Mouse (Mus musculus): ENCODE results near the gene Jpt1. TPM values are rescaled to one million over a fixed set of nuclear protein-coding genes. Genes with fewer than 3 reads are reported as not detected.
"Not testable (repeated sequence)": the region's sequence is repeated elsewhere in the genome, so short reads cannot be mapped to it uniquely, and the experiment has no call there.

The Jpt1 gene
- total RNA-seq, 1 experiment from 2014 or later, result 92.8 TPM

DNA sequence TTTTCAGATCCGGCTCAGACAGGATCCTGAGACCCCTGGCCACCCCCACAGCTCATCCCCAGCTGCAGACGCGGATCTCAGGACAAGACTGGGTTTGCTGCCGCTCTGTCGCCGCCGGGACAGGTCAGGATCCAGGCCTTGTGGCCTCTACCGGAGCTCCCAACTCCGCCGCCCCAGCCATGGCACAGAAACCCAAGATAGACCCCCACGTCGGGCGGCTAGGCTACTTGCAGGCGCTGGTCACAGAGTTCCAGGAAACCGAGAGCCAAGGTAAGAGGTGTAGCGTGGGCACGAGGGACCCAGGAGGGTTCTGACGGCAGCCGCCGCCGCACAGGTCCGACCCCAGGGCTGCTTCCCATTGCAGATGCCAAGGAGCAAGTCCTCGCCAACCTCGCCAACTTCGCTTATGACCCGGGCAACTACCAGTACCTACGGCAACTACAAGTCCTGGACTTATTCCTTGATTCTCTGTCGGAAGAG is 38.4 kb downstream of the Jpt1 start:
- DNase-seq, result no peak

DNA sequence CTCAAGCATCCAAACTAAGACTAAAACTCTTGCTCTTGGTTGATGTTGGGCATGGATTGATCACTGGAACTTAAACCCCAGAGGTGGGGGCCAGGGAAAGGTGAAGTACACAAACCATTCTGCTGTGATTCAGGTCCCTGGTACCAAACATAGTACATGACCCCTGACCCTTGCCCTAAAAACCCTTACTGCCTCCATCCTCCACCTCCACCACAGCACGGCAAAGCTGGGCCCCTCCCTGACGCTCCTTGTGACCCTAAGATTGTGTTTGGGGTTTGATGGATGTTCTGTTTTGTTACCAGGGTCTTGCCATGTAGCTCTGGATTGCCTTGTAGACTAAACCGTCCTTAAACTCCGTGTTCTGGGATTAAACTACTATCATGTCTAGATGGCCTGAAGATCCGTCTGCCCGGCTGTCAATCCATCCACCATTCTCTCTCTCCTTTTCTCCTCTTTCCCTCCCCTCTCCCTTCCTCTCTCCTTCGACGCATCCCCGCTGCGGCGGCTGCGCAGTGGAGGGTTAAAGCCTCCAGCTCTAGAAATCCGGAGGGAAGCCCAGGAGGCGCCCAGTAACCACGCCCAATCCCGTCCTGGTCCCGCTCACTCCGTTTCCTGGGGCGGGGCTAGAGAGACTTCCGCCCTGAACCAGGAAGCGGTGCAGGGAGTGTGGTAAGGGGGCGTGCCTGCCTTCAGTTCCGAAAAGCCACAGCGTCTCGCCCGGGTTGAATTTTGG is 39.0 kb downstream of the Jpt1 start, which contains the start of gene Armc7:
Gene Armc7 (plus strand): TSS at position 643 of the 733 bp plus-strand sequence.
- DNase-seq, result peak; percentile 93

DNA sequence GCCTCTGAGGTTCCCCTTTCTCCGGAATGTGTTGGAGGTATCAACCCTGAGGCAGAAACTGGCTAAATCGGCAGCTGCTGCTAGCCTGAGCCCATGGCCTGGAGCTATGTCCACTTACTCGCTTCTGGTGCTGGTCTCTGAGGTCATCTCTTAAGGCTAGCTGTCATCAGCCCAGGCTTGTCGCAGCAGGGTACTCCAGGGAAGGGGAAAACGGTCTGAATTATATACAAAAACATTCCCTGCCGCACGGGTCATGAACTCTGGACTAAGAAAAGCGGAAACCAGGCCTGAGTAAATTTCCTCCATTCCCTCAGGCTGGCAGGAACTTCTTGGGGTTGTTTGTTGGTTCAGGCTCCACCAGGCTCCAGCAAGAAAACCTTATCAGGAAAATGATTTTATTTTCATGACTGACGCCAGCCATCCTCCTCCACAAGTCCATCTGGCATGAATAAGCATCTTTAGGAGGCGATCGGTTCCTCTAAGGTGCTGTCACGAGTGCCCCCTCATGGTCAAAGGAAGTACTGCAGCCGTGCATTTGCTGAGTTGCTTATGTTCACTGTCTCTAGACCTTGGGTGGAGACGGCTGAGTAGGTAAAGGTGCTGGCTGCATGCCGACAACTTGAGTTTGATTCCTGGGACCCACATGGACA is 40.4 kb downstream of the Jpt1 start:
- DNase-seq, result peak; percentile 87

DNA sequence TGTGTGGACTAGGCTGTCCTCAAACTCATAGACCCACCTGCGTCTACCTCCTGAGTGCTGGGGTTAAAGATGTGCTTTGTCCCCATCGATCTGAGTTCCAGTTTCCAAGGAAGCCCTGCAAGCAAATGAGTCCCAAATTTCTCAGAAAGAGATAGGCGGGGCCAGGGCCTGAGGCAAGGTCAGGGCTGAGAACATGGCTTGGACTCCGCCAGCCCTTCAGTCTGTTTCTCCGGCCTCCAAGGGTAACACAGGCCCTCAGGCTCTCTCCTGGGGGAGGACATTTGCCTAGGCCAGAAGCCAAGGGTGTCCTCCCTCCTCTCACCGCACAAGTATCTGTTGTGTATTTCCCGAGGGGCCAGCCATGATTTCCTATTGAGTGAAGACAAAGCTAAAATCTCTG is 42.0 kb downstream of the Jpt1 start:
- DNase-seq, result no peak

DNA sequence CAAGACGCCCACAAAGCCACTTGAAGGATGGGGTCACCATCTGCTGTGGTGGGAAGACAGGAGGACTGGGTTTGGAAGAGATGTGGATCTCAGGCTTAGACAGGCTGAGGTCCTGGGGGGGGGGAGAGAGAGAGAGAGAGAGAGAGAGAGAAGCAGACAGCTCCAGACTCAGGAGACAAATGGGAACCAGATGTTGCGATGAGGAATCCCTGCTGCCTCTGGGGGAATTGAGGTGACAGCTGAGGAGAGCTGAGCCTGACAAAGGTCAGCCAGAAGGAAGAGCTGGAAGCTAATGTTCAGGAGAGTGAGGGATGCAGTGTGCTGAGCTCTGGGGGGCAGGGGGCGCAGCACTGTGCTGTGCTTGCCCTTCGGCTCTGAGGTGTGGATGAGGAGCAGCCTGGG is 47.0 kb downstream of the Jpt1 start:
- DNase-seq, result no peak

DNA sequence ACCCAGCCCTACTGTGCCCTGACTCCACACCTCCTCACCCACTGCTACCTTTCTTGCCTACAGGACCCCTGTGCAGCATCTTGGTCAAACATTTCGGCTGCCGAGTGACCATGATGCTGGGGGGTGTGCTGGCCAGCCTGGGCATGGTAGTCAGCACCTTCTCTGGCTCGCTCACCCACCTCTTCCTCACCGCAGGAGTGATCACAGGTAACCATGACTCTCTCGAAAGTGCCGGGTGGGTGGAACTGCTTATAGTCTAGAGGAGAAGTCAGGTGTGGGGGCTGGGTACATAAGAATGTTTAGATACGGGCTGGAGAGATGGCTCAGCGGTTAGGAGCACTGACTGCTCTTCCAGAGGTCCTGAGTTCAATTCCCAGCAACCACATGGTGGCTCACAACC is 49.3 kb downstream of the Jpt1 start:
- DNase-seq, result no peak

DNA sequence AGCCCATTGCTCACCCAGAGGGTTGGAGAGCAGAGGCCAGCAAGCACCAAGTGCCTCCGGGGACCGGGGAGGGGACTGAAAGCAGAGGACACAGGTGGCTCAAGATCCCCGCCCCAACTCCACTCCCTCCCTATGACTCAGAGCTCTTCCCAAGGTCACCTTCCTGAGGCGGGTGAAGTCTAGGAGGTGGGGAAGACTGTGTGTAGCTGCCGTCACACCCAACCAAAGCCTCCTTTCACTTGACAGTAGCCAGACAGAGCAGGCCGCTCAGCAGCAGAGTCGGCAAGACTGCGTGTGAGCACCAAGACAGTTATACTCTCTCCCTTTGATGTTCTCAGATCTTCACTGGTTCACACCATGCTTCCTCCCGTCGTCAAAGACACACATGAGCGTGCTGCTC is 50.8 kb downstream of the Jpt1 start:
- DNase-seq, result no peak

DNA sequence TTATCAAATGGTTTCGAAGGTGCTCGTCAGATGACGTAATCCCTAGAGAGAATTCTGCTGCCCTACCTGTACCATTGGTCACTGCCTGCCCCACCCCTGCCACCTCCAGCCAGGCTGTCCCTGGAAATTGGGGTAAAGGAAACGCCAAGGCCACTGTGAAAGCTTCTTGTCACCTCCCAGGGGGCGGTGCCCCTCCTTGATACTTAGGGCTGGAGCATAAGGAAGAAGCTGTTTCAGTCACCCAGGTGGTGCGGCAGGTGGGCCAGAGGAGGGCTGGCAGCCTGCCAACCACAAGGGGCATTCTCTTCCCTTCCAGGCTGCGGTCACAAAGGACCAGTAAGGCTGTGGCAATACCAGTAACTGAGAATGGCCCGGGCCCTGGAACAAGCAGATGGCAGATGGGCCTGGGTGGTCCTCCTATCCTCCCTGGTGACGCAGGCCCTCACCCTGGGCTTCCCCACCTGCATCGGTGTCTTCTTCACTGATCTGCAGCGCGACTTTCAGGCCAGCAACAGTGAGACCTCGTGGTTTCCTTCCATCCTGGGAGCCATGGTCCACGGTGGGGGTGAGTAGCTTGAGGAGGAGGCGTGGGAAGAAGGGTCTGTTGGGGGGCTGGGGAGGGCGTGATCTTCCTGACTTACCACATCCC is 51.8 kb downstream of the Jpt1 start, which contains the start of gene Slc16a5:
Gene Slc16a5 (plus strand): TSS at position 232 of the 649 bp plus-strand sequence.
- DNase-seq, result no peak

DNA sequence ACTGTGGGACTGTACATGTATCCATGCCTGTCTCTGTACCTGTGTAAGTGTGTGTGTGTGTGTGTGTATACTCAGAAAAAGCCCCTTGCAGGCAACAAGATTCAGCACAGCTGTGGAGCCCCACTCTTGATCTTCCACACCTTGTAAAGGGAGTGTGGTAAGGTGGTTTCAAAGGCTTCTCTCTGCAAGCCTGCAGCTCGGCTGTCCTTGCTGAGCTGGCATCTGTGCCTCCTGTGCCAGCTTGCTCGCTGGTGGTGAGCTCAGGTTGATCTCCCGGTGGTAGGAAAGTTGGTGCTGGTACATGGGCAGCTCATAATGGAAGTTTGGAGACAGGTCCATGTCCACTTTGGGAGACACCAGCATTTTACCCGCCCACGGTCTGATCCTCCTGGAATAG is 52.3 kb downstream of the Jpt1 start:
- no peak for DNase-seq

DNA sequence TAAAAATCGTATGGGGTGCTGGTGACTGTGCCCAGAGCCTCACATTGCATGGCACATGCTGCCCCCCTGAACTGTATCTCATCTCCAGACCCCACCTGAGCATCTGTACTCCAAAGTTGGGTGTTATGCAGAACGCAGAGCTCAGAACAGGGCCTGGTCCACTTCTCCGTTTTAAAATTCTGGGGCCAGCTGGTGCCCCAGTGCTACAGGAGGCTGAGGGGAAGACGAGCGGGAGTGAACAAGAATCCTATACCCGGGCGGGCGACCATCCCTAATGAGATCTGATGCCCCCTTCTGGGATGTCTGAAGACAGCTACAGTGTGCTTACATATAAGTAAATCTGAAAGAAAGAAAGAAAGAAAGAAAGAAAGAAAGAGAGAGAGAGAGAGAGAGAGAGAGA is 53.2 kb downstream of the Jpt1 start:
- no peak for DNase-seq

DNA sequence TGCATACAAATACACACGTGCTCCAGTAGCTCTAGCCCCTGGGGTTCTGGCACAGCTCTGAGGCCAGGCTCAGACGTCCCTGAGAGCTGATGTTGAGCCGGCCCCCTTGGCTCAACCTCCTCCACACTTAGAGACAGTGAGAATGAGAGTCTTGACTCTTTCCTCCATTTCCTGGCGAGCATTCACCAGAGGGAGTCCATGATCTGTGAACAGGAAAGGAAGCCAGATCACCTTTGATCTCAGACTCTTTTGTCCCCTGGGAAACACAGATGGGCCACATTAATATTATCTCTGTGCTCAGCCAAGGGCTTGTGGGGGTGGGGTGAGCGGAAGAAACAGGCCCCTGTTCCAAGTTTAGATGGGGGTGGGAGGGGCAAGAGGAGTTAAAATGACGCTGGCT is 56.8 kb downstream of the Jpt1 start:
- DNase-seq, result no peak

DNA sequence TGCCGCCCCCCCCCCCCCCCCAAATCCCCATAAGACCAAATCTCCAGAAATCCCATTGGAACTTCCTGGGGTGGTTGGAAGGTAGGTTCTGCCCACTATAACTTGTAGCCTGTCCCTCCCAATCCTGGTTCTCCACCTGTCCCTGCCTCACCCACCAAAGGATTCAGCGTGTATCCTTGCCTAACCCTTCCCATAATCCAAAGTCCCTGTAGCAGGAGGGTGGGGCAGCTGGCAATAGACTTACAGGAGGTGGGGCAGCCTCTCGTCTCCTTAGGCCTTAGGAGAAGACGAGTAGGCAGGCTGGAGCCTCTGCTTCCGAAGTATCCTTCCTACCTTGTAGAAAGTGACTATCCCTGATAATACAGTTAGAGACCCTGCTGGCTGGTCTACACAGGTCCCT is 58.0 kb downstream of the Jpt1 start:
- DNase-seq, result no peak

DNA sequence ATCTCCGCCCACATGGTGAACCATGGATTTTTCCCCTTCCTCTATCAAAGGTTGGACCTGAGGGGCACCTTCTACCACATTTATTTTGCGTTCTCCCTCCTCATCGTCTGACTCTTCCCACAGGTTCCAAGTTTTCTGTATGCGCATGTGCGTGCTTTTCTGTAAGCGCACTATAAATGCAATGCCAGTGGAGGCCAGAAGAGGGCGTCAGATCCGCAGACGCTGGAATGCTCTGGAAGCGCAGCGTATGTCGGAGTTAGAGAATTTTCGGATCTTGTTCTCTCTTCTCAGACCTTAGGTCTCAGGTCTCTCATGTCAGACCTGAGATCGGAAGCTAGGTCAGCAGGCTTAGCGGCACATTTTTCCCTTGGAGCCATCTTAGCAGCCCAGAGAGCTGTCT is 58.6 kb downstream of the Jpt1 start:
- DNase-seq, result no peak

DNA sequence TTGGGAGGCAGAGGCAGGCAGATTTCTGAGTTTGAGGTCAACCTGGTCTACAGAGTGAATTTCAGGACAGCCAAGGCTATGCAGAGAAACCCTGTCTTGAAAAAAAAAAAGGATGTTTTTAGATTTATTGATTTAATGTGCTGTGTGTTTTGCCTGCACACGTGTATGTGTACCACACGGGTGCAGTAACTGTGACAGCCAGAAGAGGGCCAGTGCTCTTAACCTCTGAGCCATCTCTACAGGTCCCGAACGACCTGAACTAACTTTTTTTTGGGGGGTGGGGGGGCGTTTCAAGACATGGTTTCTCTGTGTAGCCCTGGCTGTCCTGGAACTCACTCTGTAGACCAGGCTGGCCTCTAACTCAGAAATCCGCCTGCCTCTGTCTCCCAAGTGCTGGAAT is 59.4 kb downstream of the Jpt1 start:
- DNase-seq, result not testable (repeated sequence)

DNA sequence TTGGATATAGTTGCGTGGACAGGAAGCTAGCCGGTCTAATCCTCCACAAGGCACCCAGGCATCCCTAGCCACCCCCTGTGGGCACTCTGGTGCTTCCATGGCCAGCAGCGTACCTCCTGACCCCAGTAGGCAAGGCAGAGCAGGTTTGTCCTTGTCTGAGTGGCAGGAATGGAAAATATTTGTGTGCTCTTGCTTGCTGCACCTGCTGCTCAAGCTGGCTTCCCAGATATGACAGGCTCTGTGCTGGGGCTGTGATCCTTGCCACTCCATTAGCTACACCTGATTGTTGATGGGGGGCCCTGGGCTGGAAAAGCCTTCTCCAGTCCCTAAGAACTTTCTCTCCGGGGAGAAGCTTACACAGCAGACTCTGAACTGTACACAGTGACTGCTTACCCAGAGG is 60.9 kb downstream of the Jpt1 start:
- DNase-seq, result no peak

DNA sequence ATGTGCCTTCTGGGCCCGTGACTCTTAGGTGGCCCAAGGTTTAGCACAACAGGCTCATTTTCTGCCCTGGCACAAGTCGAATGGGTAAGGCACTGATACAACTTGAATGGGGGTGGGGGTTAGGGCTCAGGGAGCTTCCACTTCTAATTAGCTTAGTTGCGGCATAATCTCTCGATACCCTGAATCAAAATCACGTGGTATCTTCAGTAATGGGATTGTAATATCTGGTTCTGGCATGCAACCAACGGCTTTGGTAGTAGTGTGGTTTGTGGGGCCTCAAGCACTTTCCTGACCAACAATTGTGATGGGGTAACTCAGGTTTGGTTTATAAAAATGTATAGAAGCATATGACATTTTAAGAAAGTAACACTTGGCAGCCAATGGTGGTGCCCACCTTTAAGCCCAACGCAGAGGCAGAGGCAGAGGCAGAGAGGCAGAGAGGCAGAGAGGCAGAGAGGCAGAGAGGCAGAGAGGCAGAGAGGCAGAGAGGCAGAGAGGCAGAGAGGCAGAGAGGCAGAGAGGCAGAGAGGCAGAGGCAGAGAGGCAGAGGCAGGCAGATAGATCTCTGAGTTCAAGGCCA is 61.8 kb downstream of the Jpt1 start:
- no peak for DNase-seq

DNA sequence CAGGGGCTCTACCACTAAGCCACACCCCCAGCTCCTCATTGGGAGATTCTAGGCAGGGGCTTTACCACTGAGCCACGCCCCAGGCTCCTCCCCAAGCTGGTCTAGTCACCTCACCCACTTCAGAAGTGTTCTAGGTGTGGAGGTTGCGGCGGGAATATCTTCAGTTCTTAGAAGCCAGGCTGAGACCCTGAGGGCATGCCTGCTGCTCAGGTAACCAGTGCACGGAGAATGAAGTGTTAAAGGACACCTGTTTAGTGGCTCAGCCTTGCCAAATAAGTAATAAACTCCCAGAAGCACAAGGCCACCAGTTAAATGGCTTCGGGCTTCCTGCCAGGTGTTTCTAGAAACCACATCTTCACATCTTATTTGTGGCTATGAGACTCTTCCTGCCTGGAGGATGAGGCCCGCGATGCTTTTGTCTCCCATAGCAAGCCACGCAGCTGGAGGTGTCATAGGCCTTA is 62.4 kb downstream of the Jpt1 start:
- no peak for DNase-seq

DNA sequence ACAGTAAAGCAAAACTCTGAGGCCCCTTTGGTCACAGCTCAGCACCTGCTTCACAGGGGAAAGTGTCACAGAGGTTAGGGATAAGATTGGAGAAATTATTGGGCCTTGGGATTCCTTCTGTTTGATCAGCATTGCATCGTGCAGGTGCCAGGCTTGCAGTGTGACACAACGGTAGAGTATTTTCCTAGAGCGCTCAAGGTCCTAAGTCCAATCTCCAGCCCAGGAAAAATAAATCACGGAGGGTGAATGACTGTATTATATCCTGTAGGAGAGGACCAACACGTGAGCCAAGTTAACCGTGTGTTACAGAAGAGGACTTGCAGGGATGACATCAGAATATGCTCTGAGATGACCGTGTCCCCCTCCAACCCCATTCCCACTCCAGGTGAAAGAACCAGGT is 64.0 kb downstream of the Jpt1 start:
- no peak for DNase-seq

DNA sequence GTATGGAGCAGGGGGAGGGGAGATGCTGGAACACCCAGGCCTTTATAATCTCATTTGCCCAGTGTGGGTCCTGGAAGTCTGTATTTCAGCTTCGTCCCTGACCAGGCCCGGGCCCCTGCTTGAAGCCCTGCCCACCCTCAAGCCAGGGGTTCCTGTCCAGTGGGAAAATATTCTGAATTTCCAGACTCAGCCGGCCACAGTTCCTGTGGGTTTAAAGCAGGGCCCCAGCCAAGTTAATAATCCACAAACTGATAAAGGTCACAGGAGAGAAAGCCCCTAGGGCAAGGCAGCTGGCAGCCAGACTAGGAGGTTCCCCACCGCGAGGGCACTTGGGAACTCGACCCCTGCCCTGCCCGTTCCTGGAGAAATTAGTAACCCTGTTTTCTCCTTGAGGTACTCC is 65.2 kb downstream of the Jpt1 start:
- no peak for DNase-seq

DNA sequence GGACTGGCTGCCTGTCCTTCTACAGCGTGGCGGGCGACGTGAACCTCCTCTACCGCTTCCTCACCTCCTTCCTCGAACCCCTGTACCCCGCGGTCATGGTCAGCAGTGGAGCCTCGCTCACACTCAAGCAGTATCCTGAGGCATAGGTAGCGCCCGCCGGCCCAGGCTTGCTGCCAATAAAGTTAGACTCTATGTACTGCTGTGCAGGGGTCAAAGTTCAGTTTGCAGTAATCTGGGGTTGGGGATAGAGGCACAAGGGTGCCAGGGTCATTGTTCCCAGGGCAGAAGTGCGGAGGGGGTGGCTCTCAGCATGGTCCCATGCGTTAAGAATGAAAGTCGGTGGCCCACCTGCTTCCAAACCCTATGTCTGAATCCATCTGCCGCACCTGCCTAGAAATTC is 66.1 kb downstream of the Jpt1 start:
- no peak for DNase-seq
